Mouse (Mus musculus) adrenal gland, adult 2 months (tissue): ENCODE measurements around the gene Git2. TPM values are rescaled to one million over a fixed set of nuclear protein-coding genes. Genes with fewer than 3 reads are reported as not detected.

Source experiments
- DNase-seq: peaks from one replicate; pipeline ENCODE4 v3.0.0; 2021
- polyA plus RNA-seq: library from polyadenylated mRNA; depleted of rRNA; stranded (reverse); fragments of >200 nt; gene quantifications from 2 replicates; pipeline ENCODE4 v1.2.3, GENCODE M21; 2012
- total RNA-seq, 2 experiments: library from RNA; stranded (reverse); gene quantifications; 2 replicates each; pipeline ENCODE4 v1.2.3; 2021

Gene Git2
- total and polyA plus RNA-seq, 3 experiments = 35.5 to 40.9 (median 40.5) TPM

- DNase-seq = no peak
These were observed 21.9 kb upstream of the Git2 start for GRCm38 (mm10) chr5:114797253-114797652.

DNA sequence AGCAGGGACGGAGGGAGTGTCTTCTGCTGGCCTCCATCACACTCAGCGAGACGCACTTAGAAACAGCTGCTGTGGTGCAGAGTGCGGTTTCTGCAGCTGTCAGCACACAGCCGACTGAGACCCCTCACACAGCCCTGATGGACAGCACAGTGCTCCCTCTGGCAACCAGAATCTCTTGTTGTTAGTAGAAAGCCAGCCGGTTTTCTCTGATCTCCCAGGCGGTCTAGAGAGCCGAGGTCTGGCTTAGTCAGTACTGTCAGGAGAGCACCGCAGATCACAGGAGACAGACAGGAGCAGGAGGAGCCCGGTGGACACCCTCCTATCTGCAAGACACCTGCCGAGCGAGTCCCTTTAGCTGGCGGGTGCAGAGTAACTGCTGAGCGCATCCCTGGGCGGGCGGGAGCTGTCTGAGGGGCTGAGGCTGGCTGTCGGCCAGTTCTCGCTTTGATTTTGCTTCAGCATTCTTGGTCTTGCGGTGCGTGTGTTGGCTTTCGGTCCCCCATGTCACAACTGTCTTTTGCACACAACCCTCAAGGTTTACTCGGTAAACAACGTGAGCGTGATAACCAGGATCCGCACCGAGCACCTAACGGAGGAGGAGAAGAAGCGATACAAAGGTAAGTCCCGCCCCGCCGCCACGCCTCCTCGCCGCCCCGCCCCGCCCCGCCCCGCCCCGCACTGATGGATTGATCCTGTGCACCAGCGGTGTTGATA lies 21.1 kb upstream of the Git2 start:
- DNase-seq = peak; percentile 36

- no peak for DNase-seq
These were observed 20.3 kb upstream of the Git2 start for GRCm38 (mm10) chr5:114795653-114796052.

- peak; percentile 79 for DNase-seq
These were observed 19.9 kb upstream of the Git2 start for GRCm38 (mm10) chr5:114795231-114795630.

DNA sequence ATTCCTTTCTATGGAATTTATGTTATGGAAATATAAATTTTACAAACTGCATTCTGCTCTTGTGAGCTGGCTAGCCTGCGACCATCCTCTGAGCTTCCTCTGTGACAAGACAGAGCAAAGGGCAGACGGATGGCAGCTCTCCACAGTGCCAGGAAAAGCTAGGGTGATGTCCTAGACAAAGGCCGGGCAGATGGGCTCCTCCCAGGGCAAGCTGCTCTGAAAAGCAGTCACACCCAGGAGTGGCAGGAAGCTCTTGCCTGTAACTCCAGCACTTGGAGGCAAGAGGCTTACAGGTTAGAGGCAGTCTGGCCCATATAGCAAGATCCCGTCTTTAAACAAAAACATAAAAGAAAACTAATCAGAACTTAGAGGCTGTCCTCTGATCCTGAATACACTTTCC lies 19.3 kb upstream of the Git2 start:
- no peak for DNase-seq

- DNase-seq = peak; percentile 58
These were observed 18.0 kb upstream of the Git2 start for GRCm38 (mm10) chr5:114793317-114793716.

DNA sequence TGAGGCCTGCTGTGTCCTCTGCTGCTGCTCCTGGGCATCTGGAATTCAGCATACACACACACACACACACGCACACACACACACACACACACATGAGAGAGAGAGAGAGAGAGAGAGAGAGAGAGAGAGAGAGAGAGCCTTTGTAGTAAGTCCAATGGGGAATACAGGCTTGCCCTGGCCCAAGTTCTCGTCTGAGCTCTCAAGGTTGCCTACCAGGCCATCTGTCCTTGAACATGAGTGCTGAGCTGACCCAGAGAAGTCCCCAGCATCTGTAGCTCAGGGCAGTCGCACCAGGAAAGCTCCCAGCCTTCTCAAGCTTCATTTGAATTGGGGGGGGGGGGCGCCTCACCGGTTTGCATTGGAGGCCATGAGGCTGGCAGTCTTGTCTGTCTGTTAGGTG lies 9.9 kb upstream of the Git2 start:
- DNase-seq = peak; percentile 74

DNA sequence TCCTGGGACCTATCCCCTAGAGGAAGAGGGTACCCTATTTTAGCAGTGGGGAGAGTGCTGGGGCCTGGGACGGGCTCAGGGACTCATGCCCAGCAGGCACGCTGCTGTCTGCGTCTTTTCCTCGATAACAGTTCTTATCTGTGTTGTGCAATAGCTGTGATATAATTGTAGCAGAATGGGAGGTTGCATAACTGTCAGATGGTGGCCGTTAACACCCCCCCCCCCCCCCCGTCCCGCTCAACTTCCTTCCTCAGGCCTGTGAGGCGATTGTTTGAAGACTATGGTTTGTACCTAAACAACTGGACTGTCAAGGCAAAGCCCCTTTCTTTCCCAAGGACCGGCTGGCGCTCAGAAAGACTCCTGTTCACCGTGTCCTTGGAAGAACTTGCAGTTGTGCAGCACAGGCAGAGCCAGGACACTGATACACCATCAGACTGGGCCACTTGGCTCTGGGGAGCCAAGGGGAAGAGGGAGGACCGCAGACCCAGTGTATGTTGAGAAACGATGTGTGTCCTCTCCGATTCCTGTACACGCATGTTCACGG lies 9.4 kb upstream of the Git2 start:
- peak; percentile 68 for DNase-seq

GRCm38 (mm10) chr5:114783405-114784163 lies 8.3 kb upstream of the Git2 start:
- DNase-seq = peak; percentile 55

- DNase-seq = no peak
These were observed 7.7 kb upstream of the Git2 start for GRCm38 (mm10) chr5:114782991-114783390.

DNA sequence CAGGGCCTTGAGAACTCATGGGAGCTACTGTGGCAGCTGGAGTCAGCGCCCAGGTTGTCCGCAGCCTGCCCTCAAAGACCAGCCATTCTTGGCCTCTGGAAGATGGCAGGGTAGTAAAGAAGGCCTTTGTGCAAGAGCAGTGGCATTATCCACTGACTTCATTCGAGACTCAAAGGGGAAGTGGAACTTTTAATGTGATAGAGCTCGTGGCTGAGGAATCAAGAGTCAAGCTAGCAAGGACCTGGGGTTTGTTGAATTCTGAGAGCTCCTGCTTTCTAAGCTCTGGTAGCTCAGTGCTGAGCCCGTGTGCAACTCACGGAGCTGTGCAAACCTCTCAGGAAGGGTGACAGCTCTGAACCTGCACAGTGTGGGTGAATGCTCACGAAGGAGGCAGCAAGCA lies 5.6 kb upstream of the Git2 start:
- DNase-seq = no peak

GRCm38 (mm10) chr5:114779956-114780489 lies 4.7 kb upstream of the Git2 start:
- DNase-seq = no peak

GRCm38 (mm10) chr5:114776174-114776573 lies 857 bp upstream of the Git2 start:
- DNase-seq = no peak

- DNase-seq = peak; percentile 93
These were observed 790 bp downstream of the Git2 start, which contains the start of gene Ankrd13a for GRCm38 (mm10) chr5:114774403-114775051. Ankrd13a (plus strand) TSS chr5:114774677.

GRCm38 (mm10) chr5:114773780-114774179 lies 1.5 kb downstream of the Git2 start:
- peak; percentile 49 for DNase-seq

- DNase-seq = peak; percentile 99
These were observed 2.1 kb downstream of the Git2 start for GRCm38 (mm10) chr5:114773211-114773710.

GRCm38 (mm10) chr5:114772456-114773203 lies 2.7 kb downstream of the Git2 start:
- peak; percentile 77 for DNase-seq

- DNase-seq = no peak
These were observed 3.5 kb downstream of the Git2 start for GRCm38 (mm10) chr5:114771796-114772195.

DNA sequence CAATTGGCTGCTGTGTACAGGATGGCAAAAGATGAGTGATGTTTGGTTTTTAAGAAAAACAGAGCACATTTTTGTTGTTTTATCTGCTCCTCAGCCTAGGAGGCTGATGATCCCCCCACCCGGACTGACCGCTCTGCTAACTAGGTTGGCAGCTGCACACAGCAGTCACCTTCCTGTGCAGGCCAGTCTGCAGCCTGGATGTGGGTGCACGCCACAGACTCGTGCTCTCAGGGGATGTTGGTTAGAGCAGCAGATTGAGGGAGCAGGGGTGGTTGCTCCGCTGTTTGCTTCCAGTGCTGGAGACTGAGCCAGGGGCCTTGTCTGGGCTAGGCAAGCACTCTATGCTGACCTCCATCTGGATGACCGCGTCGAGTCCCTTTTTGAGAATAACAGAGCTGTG lies 5.5 kb downstream of the Git2 start:
- DNase-seq = no peak

DNA sequence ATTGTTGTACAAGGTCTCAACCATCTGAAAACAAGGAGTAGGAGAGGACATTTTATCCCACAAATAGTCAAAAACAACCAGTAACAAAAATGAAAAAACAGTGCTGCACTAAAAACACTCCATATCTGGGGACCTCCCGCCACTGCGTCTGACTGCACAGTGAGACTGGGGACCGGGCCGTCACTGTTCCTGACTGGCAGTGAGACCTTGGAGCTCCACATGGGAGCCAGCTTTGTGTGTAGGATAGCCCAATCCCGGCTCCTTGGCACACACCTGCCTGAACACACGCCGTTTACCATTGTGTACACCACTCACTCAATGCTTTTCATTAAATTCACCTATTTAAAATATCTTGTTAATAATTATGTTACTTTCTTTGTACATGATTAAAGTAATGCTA lies 8.1 kb downstream of the Git2 start:
- no peak for DNase-seq

DNA sequence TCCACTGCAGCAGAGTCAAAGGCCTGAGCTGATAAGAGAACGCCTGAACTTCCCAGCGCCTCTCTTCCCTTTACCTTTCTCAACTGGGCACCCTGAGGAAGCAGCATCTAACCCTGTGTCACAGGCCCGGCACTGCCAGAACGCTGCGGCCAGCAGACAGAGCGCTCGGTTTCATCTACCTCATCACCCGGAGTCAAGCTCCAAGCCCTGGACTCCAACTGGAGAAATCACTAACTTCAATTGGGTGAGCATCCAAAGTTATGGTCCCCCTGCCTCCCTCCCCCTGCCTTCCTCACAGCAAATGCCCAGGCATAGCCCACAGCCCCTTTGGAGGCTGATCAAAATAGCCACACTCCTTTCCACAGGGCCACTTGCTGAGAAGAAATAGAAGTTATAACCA lies 8.6 kb downstream of the Git2 start:
- no peak for DNase-seq
